Mouse (Mus musculus): ENCODE data around the gene Prpf40b.
A peak's percentile ranks its signal among the peaks of the same experiment; 100 is the strongest.
"Not testable (repeated sequence)": the region's sequence is repeated elsewhere in the genome, so short reads cannot be mapped to it uniquely, and the experiment has no call there.

The Prpf40b gene

DNA sequence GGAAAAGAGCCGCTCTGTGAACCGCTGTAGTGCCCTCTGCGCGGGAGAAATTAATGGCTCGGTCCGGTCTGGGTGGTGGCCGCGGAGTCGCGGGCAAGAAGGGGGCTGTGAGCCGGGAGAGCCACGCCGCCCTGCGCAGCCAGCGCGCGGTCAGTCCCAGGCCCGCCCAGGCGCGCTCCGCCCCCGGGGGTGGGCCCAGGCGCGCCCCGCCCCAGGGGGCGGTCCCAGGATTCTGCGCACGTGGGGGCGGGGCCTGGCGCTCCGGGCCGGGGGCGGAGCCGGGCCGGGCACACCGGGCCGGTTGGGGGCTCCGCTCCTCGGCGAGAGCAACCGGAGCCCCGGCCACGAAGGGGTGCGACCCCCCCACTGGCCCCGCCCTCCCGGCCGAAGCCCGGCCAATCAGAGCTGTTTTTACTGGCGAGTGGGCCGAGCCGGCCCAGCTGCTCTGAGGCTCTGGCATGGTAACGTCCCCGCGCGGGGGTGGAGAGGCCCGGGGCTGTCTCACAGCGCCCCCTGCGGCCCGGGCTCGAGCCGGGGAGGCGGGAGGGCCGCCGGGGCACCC is at the start of gene Prpf40b:
Gene Prpf40b (plus strand): TSS at position 275 of the 562 bp plus-strand sequence.
- DNase-seq: peak; percentile 83 to 88

GRCm38 (mm10) chr15:99246736-99247135 is 48.2 kb upstream of the Prpf40b start:
- DNase-seq: not testable (repeated sequence)

GRCm38 (mm10) chr15:99248972-99249371 is 45.9 kb upstream of the Prpf40b start:
- DNase-seq: no peak

GRCm38 (mm10) chr15:99249938-99250337 is 44.9 kb upstream of the Prpf40b start:
- no peak for DNase-seq

GRCm38 (mm10) chr15:99251111-99251510 is 43.8 kb upstream of the Prpf40b start:
- DNase-seq: peak in 1 of 2 experiments; percentile 18

DNA sequence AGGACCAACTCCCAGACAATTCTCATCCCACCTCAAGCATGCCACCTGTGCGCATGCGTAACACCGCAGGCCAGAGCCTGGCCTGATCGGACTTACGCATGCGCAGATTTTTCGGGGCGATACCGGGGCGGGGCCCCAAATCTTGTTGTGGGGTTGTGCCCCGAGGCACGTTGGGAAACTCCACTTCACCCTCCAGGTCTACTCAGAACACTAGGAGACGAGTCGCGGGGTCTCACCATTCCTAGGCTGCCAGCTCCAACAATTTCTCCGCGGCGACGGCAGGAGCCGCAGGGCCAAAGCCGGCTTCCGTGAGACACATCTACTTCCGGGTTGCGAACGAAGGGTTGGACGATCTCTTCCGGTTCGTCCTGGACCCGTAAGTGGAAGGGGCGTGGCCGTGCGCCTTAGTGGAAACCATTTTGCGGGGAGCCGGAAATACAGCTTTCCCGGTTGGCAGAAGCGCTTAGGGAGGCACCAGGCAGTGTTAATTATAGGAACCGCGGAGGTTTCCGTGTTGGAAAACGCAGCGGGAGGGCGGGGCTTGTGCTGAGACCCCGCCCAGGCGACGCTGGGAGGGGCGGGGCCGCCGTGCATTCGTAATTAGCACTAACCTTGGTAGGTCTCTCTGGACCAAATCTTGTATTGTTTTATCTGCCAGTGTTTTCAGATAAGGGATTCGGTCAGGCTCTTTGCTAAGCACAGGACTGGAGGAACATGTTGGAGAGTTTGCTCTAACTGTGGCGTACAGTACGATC is 43.1 kb upstream of the Prpf40b start, which contains the start of gene Mcrs1:
Gene Mcrs1 (minus strand): TSS at position 336 of the 755 bp plus-strand sequence.
- DNase-seq: peak; percentile 91 to 92

DNA sequence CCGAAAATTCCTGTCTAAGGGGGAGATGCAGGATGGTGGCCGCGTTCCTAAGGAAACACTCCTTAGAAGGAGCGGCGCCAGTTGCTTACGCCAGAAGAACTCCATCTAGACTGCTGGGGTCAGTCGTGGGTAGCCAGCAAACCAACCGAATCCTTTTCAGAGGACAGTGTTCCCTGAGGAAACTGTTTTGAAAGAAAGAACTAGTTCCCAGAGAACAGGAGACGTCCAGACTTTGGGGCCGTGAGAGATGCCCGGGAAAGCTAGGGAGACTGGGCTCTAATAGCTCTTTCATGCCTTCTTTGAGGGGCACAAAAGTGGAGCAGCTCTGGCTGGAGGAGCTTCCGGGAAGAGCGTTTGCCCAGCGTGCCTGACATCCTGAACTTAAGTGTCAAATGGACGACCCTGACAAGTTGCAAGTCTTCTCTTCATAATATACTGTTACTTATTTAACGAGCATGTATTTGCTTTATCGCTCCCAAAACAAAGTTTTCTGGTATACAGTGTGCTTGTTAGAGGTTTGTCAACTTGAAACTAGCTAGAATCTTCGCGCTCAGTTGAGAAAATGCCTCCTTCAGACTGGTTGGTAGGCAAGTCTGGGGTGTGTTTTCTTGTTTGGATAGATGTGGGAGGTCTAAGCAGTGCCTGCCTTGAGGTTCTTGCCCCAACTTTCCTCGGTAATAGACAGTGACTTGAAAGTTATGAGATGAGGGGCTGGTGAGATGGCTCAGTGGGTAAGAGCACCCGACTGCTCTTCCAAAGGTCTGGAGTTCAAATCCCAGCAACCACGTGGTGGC is 42.3 kb upstream of the Prpf40b start:
- peak in 1 of 2 experiments; percentile 12 for DNase-seq

GRCm38 (mm10) chr15:99253175-99253479 is 41.8 kb upstream of the Prpf40b start:
- not testable (repeated sequence) for DNase-seq

GRCm38 (mm10) chr15:99253772-99254171 is 41.1 kb upstream of the Prpf40b start:
- no peak for DNase-seq

DNA sequence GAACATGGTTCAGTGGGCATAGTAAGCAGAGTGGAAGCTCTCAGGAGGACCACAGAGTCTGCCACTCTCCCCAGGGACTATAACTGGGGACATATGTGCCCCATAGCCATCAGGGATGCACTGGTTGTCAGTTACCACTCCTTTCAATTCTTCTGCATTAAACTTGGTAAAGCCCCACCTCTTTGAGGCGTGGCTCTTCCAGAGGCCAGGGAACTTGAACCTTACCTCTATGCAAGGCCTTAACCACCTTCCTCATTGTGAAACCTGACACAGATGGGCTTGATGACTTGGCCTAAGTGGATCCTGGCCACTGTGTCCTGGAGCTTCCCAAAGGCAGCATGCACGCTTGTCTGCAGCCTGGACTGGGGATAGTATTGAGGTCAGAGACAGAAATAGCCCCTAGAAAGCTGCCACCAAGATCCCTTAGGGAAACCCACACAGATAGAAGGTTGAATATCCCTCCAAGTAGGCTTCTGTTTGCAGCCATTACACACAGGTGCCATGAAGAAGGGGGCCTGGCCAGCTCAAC is 40.3 kb upstream of the Prpf40b start:
- DNase-seq: no peak

GRCm38 (mm10) chr15:99255241-99255749 is 39.6 kb upstream of the Prpf40b start:
- DNase-seq: no peak

- DNase-seq: no peak
Measured at GRCm38 (mm10) chr15:99259167-99259729, 35.6 kb upstream of the Prpf40b start.

DNA sequence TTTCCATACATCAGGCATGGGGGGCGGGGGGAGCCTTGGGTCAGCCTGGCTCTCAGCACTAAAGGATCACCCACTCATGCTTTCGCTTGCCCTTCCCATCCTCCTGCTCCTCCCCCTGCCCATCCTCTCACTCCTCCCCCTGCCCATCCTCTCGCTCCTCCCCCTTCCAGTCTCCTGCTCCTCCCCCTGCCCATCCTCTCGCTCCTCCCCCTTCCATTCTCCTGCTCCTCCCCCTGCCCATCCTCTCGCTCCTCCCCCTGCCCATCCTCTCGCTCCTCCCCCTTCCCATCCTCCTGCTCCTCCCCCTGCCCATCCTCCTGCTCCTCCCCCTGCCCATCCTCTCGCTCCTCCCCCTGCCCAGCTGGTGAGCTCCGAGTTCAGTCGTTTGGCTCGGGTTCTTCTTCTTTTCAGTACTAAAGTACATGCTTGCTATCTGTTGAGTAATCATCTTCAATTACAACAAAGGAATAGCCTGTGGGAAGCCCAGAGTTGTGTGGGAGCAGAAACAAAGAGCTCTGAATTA is 35.1 kb upstream of the Prpf40b start:
- peak; percentile 61 to 68 for DNase-seq

DNA sequence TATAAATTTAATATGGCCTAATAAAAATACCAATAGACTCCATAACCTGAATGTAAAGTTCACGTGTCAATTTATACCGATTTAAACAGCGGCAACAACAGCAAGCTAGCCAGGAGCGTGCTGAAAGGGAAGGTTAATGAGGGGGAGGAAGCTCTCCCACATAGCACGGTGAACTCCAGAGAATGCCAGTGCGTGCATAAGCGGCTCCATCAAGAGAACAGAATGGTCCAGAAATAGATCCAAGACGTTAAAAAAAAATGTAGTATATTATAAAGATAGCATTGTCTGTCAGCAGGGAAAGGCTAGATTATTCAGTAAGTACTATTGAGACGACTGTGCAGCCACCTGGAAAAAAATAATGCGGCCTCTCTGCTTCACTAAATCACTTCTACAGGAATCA is 32.2 kb upstream of the Prpf40b start:
- DNase-seq: no peak

DNA sequence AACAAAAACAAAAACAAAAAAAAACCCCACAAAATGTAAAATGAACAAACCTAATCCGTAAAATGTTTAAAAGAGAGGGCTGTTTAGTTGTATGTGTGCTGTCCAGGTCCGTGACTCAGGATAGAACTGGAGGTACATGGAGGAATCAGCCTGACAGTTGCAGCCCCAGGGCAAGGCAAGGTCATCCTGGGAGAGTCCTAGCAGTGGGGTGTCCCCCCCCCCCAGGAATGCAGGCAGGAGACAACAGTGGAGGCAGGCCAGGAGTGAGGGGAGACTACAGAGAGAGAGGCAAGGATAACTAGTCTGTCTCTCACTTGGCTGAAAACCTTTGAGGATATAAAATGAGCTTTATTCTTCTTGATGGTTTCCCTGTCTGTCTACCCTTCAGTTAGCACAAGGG is 30.5 kb upstream of the Prpf40b start:
- DNase-seq: no peak

DNA sequence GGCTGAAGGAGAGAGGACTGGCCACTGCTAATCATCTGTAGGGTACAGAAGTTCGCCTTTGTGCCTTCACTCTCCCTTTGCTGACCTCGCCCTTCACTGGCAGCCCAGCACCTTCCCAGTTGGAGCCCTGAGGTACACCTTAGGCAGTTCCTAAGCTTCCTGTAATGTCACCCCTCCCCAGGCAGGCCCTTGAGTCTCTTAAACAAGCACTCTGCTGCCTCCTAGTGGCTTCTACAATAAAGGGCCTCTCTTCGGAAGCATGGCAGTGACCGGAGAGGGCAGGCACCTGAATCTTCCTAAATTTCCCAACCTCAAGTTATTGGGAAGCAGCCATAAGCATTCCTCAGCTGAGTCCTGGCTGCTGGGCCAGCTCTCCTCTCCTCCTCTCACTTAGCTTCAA is 29.2 kb upstream of the Prpf40b start:
- DNase-seq: peak in 1 of 2 experiments; percentile 51

- no peak for DNase-seq
Measured at GRCm38 (mm10) chr15:99276095-99276494, 18.8 kb upstream of the Prpf40b start.

- DNase-seq: no peak
Measured at GRCm38 (mm10) chr15:99278271-99278670, 16.6 kb upstream of the Prpf40b start.

DNA sequence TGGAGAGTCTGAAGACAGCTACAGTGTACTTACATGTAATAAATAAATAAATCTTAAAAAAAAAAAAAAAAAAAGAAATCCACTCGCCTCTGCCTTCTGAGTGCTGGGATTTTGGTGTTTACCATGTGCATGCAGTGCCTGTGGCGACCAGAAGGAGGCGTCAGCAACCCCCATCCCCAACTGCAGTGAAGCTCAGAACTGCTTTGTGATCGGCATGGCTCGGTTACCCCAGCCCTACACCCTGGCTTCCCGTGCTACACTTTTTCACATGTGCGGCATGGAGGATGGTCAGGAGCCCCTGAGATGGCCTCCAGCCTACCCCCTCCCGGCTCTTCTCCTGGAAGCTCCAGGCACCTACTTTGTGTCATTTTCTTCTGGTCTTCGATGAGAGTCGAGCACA is 11.4 kb upstream of the Prpf40b start:
- DNase-seq: no peak

- no peak for DNase-seq
Measured at GRCm38 (mm10) chr15:99284527-99285188, 10.2 kb upstream of the Prpf40b start.

DNA sequence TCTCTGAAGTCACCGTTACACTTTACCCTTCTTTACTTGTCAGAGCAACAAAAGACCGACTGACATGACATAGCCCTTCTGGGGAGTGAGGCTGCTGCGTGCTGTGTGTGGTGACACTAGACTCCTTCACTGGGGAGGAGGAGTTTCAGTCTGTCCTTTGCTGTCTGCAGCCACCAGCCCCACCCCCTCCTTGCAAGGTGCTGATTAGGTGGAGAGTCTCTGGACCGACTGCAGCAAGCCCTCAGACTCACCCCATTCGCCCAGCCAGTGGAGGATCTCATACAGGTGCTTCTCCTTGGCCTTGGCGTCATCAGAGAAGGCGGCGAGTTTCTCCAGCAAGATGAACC is 9.7 kb upstream of the Prpf40b start:
- no peak for DNase-seq

GRCm38 (mm10) chr15:99290586-99290985 is 4.3 kb upstream of the Prpf40b start:
- no peak for DNase-seq
